Mouse (Mus musculus): ENCODE results near the gene Gm42688. TPM values are rescaled to one million over a fixed set of nuclear protein-coding genes. Genes with fewer than 3 reads are reported as not detected.

Gm42688 gene
- polyA plus RNA-seq, 1 experiment = 1.9 TPM

GRCm38 (mm10) chr6:83103130-83103650, 1.8 kb downstream of the Gm42688 start:
- no peak for TF ChIP-seq CTCF (IDR thresholded peaks at IDR 0.05; ENCODE audit: borderline replicate concordance, insufficient read depth, low read length)
- no peak for TF ChIP-seq POLR2A (IDR thresholded peaks at IDR 0.05; ENCODE audit: low read depth, low read length)
- Histone ChIP-seq H3K4me1 (ENCODE audit: control insufficient read depth, insufficient read depth, low read length) (no peaks in the 10 kb centered on the region), H3K27ac (ENCODE audit: insufficient read depth, low read length) (no peak overlapping the region), H3K4me3 (ENCODE audit: insufficient read depth, low read length) (no peak overlapping the region)

- no peak overlapping the region for H3K4me3 ChIP-seq (ENCODE audit: insufficient read depth, low read length)
- TF ChIP-seq POLR2A (IDR thresholded peaks at IDR 0.05; ENCODE audit: low read depth, low read length) (0 out of 2 replicates have a peak, but pooled peaks have one; percentile 5), CTCF (IDR thresholded peaks at IDR 0.05; ENCODE audit: borderline replicate concordance, insufficient read depth, low read length) (no peak)
These were observed 2.7 kb downstream of the Gm42688 start for GRCm38 (mm10) chr6:83104158-83104557.

GRCm38 (mm10) chr6:83107566-83108400, 6.4 kb downstream of the Gm42688 start:
- H3K4me3 ChIP-seq (ENCODE audit: insufficient read depth, low read length) = peak overlapping the region; percentile 62; the same call in 1 of the 2 replicates
- H3K4me1 ChIP-seq (ENCODE audit: control insufficient read depth, insufficient read depth, low read length) = no peaks in the 10 kb centered on the region
- no peak overlapping the region for H3K27ac ChIP-seq (ENCODE audit: insufficient read depth, low read length)
- peak; percentile 87 for TF ChIP-seq CTCF (IDR thresholded peaks at IDR 0.05; ENCODE audit: borderline replicate concordance, insufficient read depth, low read length)
- no peak for TF ChIP-seq POLR2A (IDR thresholded peaks at IDR 0.05; ENCODE audit: low read depth, low read length)

More at GRCm38 (mm10) chr6:83104158-83104557, 2.7 kb downstream of the Gm42688 start:
- no peaks in the 10 kb centered on the region for H3K4me1 ChIP-seq (ENCODE audit: control insufficient read depth, insufficient read depth, low read length)
- H3K27ac ChIP-seq (ENCODE audit: insufficient read depth, low read length) = no peak overlapping the region

- Histone ChIP-seq H3K4me3 (ENCODE audit: insufficient read depth, low read length) (peak within 1 kb of the TSS; percentile 62), H3K27ac (ENCODE audit: insufficient read depth, low read length) (peak within 1 kb of the TSS; percentile 56), H3K4me1 (ENCODE audit: control insufficient read depth, insufficient read depth, low read length) (no peaks in the 10 kb centered on the region)
- TF ChIP-seq POLR2A (IDR thresholded peaks at IDR 0.05; ENCODE audit: low read depth, low read length) = peak; percentile 74
- no peak for TF ChIP-seq CTCF (IDR thresholded peaks at IDR 0.05; ENCODE audit: borderline replicate concordance, insufficient read depth, low read length)
These were observed 7.6 kb downstream of the Gm42688 start, which contains the start of gene Mrpl53 for GRCm38 (mm10) chr6:83108762-83109668. TSS of gene Mrpl53 (plus strand) at chr6:83109040.

GRCm38 (mm10) chr6:83111510-83112136, 10.2 kb downstream of the Gm42688 start:
- Histone ChIP-seq H3K27ac (ENCODE audit: insufficient read depth, low read length) (no peak overlapping the region), H3K4me1 (ENCODE audit: control insufficient read depth, insufficient read depth, low read length) (peaks cover 2% of the 10 kb centered on the region; the same call in 1 of the 2 replicates), H3K4me3 (ENCODE audit: insufficient read depth, low read length) (no peak overlapping the region)
- TF ChIP-seq POLR2A (IDR thresholded peaks at IDR 0.05; ENCODE audit: low read depth, low read length) = no peak
- no peak for TF ChIP-seq CTCF (IDR thresholded peaks at IDR 0.05; ENCODE audit: borderline replicate concordance, insufficient read depth, low read length)

GRCm38 (mm10) chr6:83115011-83115671, 13.7 kb downstream of the Gm42688 start, which contains the start of gene Mogs:
TSS of gene Mogs (plus strand) at chr6:83115496.
- Histone ChIP-seq H3K4me1 (ENCODE audit: control insufficient read depth, insufficient read depth, low read length) (peaks cover 6% of the 10 kb centered on the region; the same call in 1 of the 2 replicates), H3K27ac (ENCODE audit: insufficient read depth, low read length) (peak within 1 kb of the TSS; percentile 48), H3K4me3 (ENCODE audit: insufficient read depth, low read length) (peak within 1 kb of the TSS; percentile 87)
- TF ChIP-seq CTCF (IDR thresholded peaks at IDR 0.05; ENCODE audit: borderline replicate concordance, insufficient read depth, low read length) = peak; percentile 39; the same call in 1 of the 2 replicates
- peak; percentile 95 for TF ChIP-seq POLR2A (IDR thresholded peaks at IDR 0.05; ENCODE audit: low read depth, low read length)

GRCm38 (mm10) chr6:83115682-83116372, 14.4 kb downstream of the Gm42688 start:
- no peak for TF ChIP-seq CTCF (IDR thresholded peaks at IDR 0.05; ENCODE audit: borderline replicate concordance, insufficient read depth, low read length)
- Histone ChIP-seq H3K4me3 (ENCODE audit: insufficient read depth, low read length) (peak overlapping the region; percentile 87), H3K4me1 (ENCODE audit: control insufficient read depth, insufficient read depth, low read length) (peaks cover 6% of the 10 kb centered on the region; the same call in 1 of the 2 replicates), H3K27ac (ENCODE audit: insufficient read depth, low read length) (peak overlapping the region; percentile 6; the same call in 1 of the 2 replicates)
